Mouse (Mus musculus) spleen, adult 2 months (tissue): ENCODE data around the gene Foxs1.

Experiments used
- CTCF ChIP-seq: fragments of 200-500 bp; IDR thresholded peaks from 2 replicates; pipeline ENCODE4 v1.5.1; 2011; ENCODE audit warnings: mild to moderate bottlenecking, inconsistent platforms; ENCODE audit not compliant: insufficient read depth, insufficient read length, insufficient replicate concordance; ENCODE audit errors: extremely low read depth
- POLR2A ChIP-seq: fragments of 200-500 bp; IDR thresholded peaks from 2 replicates; pipeline ENCODE4 v1.6.1; 2011; ENCODE audit warnings: low read depth, low read length, inconsistent platforms

- no peak for TF ChIP-seq CTCF
- no peak for TF ChIP-seq POLR2A
Measured at GRCm38 (mm10) chr2:152924543-152924942, 8.5 kb downstream of the Foxs1 start.
